Mouse (Mus musculus) hindbrain, embryonic 11.5 days (tissue): ENCODE data around the gene Tagln3. TPM values are rescaled to one million over a fixed set of nuclear protein-coding genes. Genes with fewer than 3 reads are reported as not detected.

ENCODE experiments used
- ATAC-seq: fragments of 200-750 bp; cut with Nextera tagmentation; 2 replicates; pipeline ENCODE4 v1.8.0; 2017; ENCODE audit warnings: mild to moderate bottlenecking, moderate TSS enrichment, moderate library complexity; ENCODE audit not compliant: low FRiP score
- DNase-seq: peaks from one replicate; pipeline ENCODE4 v3.0.0-alpha.2; 2015; ENCODE audit warnings: low spot score
- H3K27ac ChIP-seq: fragments of 300-500 bp; sonication (generic); 2 replicates; pipeline ENCODE4 v1.5.1; 2014; ENCODE audit warnings: mild to moderate bottlenecking, low read depth, low read length
- H3K27me3 ChIP-seq: fragments of 300-500 bp; sonication (generic); 2 replicates; pipeline ENCODE4 v1.6.1; 2014; ENCODE audit warnings: mild to moderate bottlenecking, low read length, moderate library complexity, mixed read lengths; ENCODE audit not compliant: control insufficient read depth, insufficient read depth
- H3K36me3 ChIP-seq: fragments of 300-500 bp; sonication (generic); 2 replicates; pipeline ENCODE4 v1.6.1; 2014; ENCODE audit warnings: mild to moderate bottlenecking, low read length, moderate library complexity, mixed read lengths; ENCODE audit not compliant: control insufficient read depth, insufficient read depth
- H3K4me1 ChIP-seq: fragments of 300-500 bp; sonication (generic); replicated peaks from 2 replicates; pipeline ENCODE4 v1.6.1; 2014; ENCODE audit warnings: low read length, mixed read lengths; ENCODE audit not compliant: control insufficient read depth, insufficient read depth
- H3K4me2 ChIP-seq: fragments of 300-500 bp; sonication (generic); replicated peaks from 2 replicates; pipeline ENCODE4 v1.6.1; 2014; ENCODE audit warnings: mild to moderate bottlenecking, low read depth, low read length
- H3K4me3 ChIP-seq: fragments of 300-500 bp; sonication (generic); 2 replicates; pipeline ENCODE4 v1.5.1; 2014; ENCODE audit warnings: low read depth, low read length
- H3K9ac ChIP-seq: fragments of 300-500 bp; sonication (generic); 2 replicates; pipeline ENCODE4 v1.6.1; 2014; ENCODE audit warnings: low read depth, low read length
- H3K9me3 ChIP-seq: fragments of 300-500 bp; sonication (generic); 2 replicates; pipeline ENCODE4 v1.6.1; 2016; ENCODE audit warnings: low read length; ENCODE audit not compliant: control insufficient read depth
- WGBS: fragments of 180-500 bp; shearing (Covaris S2); extraction: QIAGEN DNeasy Blood & Tissue Kit; methylation state at CpG from one replicate; pipeline ENCODE4 v1.1.7; 2014; 5-methylcytosine and 5-hydroxymethylcytosine counted together
- polyA plus RNA-seq: library from polyadenylated mRNA; unstranded; fragments of >200 nt; fragmentation: Nextera tagmentation; extraction: Ambion mirVana; gene quantifications from 2 replicates; pipeline ENCODE4 v1.2.1, GENCODE M21; 2014

Gene Tagln3
- polyA plus RNA-seq, 1 experiment from 2014 or later = 410 TPM

DNA sequence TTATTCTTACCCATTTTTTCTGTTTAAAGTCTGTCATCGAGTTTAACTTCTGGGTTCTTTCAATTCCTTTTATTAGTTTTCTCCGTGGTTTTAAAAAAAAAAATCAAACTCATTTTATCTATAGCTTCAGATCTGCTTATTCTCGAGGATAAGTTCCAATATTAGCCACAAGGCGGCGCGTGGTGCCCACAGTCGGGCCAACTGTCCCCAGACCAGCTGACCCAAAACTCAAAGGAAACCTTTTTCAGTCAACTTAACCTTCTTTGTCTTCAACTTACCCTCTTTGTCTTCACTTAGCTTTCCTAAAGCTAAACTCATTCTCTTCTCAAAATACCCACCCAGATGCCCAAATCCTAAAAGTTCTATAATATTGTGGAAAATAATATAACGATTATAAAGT lies 39.6 kb downstream of the Tagln3 start:
- 15% methylated on average over 8 of the region's 8 CpGs for WGBS
- H3K36me3 ChIP-seq = no peaks in the 10 kb centered on the region
- no peak overlapping the region for H3K4me2 ChIP-seq
- no peaks in the 10 kb centered on the region for H3K9me3 ChIP-seq
- no peaks in the 10 kb centered on the region for H3K4me1 ChIP-seq
- no peak overlapping the region for H3K9ac ChIP-seq
- ATAC-seq (peak; percentile 60; the same call in 1 of the 2 replicates), DNase-seq (peak; percentile 81)
- no peak overlapping the region for H3K27ac ChIP-seq
- H3K4me3 ChIP-seq = no peak overlapping the region
- H3K27me3 ChIP-seq = no peaks in the 10 kb centered on the region

DNA sequence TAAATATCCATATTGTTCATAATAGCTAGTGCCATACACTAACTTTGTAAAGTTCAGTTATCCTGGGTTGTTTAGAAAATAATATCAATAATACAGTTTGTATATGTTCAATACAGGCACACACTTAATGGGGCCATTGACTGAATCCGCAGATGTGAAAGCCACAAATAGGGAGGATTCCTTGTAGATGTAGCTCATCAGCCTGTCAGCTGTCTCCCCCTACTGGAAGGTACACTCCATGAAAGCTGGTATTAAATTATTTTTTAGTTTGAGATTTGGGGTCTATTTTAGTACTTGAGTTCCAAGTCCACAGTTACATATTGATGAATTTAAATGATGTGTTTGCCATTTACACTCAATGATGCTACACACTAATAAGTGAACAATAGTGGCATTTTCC lies 47.9 kb downstream of the Tagln3 start:
- H3K4me2 ChIP-seq = no peak overlapping the region
- ATAC-seq (no peak; the same call in 1 of the 2 replicates), DNase-seq (no peak)
- H3K36me3 ChIP-seq = no peaks in the 10 kb centered on the region
- no peaks in the 10 kb centered on the region for H3K4me1 ChIP-seq
- H3K27me3 ChIP-seq = no peaks in the 10 kb centered on the region
- H3K9ac ChIP-seq = no peak overlapping the region
- H3K27ac ChIP-seq = no peak overlapping the region
- H3K4me3 ChIP-seq = no peak overlapping the region
- no peaks in the 10 kb centered on the region for H3K9me3 ChIP-seq
- 56% methylated on average over 1 of the region's 1 CpGs for WGBS

- Histone ChIP-seq H3K27ac (no peak overlapping the region), H3K4me2 (no peak overlapping the region), H3K9ac (no peak overlapping the region), H3K36me3 (no peaks in the 10 kb centered on the region), H3K4me1 (no peaks in the 10 kb centered on the region), H3K27me3 (no peaks in the 10 kb centered on the region), H3K4me3 (no peak overlapping the region), H3K9me3 (no peaks in the 10 kb centered on the region)
- DNase-seq (no peak), ATAC-seq (no peak)
- 73% methylated on average over 4 of the region's 4 CpGs for WGBS
Observed at GRCm38 (mm10) chr16:45670005-45670404, 54.4 kb downstream of the Tagln3 start.

- Histone ChIP-seq H3K4me2 (no peak overlapping the region), H3K9ac (no peak overlapping the region), H3K4me1 (no peaks in the 10 kb centered on the region), H3K27ac (no peak overlapping the region), H3K36me3 (no peaks in the 10 kb centered on the region), H3K9me3 (no peaks in the 10 kb centered on the region), H3K27me3 (no peaks in the 10 kb centered on the region), H3K4me3 (no peak overlapping the region)
- no peak for ATAC-seq
- 65% methylated on average over 3 of the region's 3 CpGs for WGBS
- no peak for DNase-seq
Observed at GRCm38 (mm10) chr16:45668178-45668577, 56.2 kb downstream of the Tagln3 start.

DNA sequence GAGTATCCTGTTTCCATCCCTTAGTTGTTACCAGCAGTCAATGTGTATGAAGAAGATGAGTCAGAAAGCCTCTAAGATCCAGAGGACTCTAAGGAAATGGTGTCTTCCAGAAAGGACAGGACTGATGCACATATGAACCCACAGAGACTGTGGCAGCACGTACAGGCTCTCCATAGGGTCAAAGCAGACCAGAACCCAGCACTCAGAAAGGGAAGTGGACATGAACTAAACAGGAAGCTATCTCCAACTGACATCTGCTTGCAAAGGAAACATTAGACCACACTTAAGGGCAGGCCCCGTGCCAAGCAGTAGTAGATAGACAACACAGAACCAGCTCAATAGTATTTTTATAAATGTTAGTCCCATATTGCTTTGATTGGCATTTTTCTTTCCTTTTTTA lies 58.3 kb downstream of the Tagln3 start:
- ATAC-seq = no peak
- Histone ChIP-seq H3K9ac (no peak overlapping the region), H3K4me2 (no peak overlapping the region), H3K9me3 (no peaks in the 10 kb centered on the region), H3K27me3 (no peaks in the 10 kb centered on the region), H3K36me3 (no peaks in the 10 kb centered on the region), H3K4me3 (no peak overlapping the region), H3K4me1 (no peaks in the 10 kb centered on the region), H3K27ac (no peak overlapping the region)
- 70% methylated on average over 2 of the region's 2 CpGs for WGBS
- DNase-seq = no peak

DNA sequence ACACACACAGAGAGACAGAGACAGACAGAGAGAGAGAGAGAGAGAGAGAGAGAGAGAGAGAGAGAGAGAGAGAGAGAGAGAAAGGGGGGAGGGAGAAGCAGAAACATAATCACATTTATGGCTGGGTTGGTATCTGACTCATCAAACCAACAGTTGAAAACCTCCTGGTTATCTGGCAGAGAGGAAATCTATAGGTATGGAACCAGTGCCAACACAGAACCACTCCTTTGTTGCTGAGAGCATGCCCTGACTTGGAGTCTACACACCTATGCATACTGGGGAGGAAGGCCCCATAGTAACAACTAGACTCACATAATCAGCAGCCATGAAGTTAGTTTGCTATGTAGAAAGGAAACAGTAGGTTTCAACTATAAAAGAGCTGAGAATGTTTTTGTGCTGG lies 62.0 kb downstream of the Tagln3 start:
- DNase-seq = no peak
- Histone ChIP-seq H3K4me3 (no peak overlapping the region), H3K9ac (no peak overlapping the region)

More for the DNA sequence above, 62.0 kb downstream of the Tagln3 start:
- no peaks in the 10 kb centered on the region for H3K36me3 ChIP-seq
- no peaks in the 10 kb centered on the region for H3K27me3 ChIP-seq
- H3K4me2 ChIP-seq = no peak overlapping the region
- no peaks in the 10 kb centered on the region for H3K9me3 ChIP-seq
- no peak overlapping the region for H3K27ac ChIP-seq
- H3K4me1 ChIP-seq = no peaks in the 10 kb centered on the region
- ATAC-seq = no peak

Other genes with a start within 250 kb of the Tagln3 start
- not detected in 2 replicates for gene Gm609, start 231.6 kb downstream of the Tagln3 start, polyA plus RNA-seq
- not detected in 2 replicates for gene Gm17783, start 192.6 kb downstream of the Tagln3 start, polyA plus RNA-seq
- gene Slc9c1, start 189.3 kb downstream of the Tagln3 start, polyA plus RNA-seq = not detected in 2 replicates
- gene Gcsam, start 114.2 kb downstream of the Tagln3 start, polyA plus RNA-seq = 0.07 and 0.34 TPM in 2 replicates
- gene BC016579, start 70.5 kb downstream of the Tagln3 start, polyA plus RNA-seq = 0.15 and 0.28 TPM in 2 replicates
- 0.43 and 0.99 TPM in 2 replicates for gene Tmprss7, start 30.9 kb downstream of the Tagln3 start, polyA plus RNA-seq
- 44.5 and 46.2 TPM in 2 replicates for gene Abhd10, start 18.3 kb upstream of the Tagln3 start, polyA plus RNA-seq
- gene Phldb2, start 229.0 kb upstream of the Tagln3 start, polyA plus RNA-seq = 25.9 and 31.5 TPM in 2 replicates